Mouse (Mus musculus): Measurements from ENCODE around the gene Pole3.

The Pole3 gene

GRCm38 (mm10) chr4:62518416-62519121 is 6.3 kb downstream of the Pole3 start:
- no peak for DNase-seq (ENCODE audit: low spot score)

GRCm38 (mm10) chr4:62517538-62518415 is 7.1 kb downstream of the Pole3 start:
- no peak for DNase-seq (ENCODE audit: low spot score)

GRCm38 (mm10) chr4:62517046-62517445 is 7.8 kb downstream of the Pole3 start:
- no peak for DNase-seq (ENCODE audit: low spot score)

GRCm38 (mm10) chr4:62516579-62516978 is 8.3 kb downstream of the Pole3 start:
- DNase-seq (ENCODE audit: low spot score), result no peak

- DNase-seq (ENCODE audit: low spot score), result no peak
Observed at GRCm38 (mm10) chr4:62516079-62516478, 8.8 kb downstream of the Pole3 start.

GRCm38 (mm10) chr4:62515490-62515889 is 9.4 kb downstream of the Pole3 start:
- no peak for DNase-seq (ENCODE audit: low spot score)

- no peak for DNase-seq (ENCODE audit: low spot score)
Observed at GRCm38 (mm10) chr4:62514995-62515394, 9.9 kb downstream of the Pole3 start.

GRCm38 (mm10) chr4:62513998-62514506 is 10.8 kb downstream of the Pole3 start:
- DNase-seq (ENCODE audit: low spot score), result no peak

GRCm38 (mm10) chr4:62509946-62510345 is 14.9 kb downstream of the Pole3 start:
- no peak for DNase-seq (ENCODE audit: low spot score)

GRCm38 (mm10) chr4:62508839-62509238 is 16.0 kb downstream of the Pole3 start:
- DNase-seq (ENCODE audit: low spot score), result no peak

GRCm38 (mm10) chr4:62506798-62507197 is 18.1 kb downstream of the Pole3 start:
- DNase-seq (ENCODE audit: low spot score), result peak; percentile 64

GRCm38 (mm10) chr4:62505991-62506390 is 18.9 kb downstream of the Pole3 start:
- no peak for DNase-seq (ENCODE audit: low spot score)

- peak; percentile 57 for DNase-seq (ENCODE audit: low spot score)
Observed at GRCm38 (mm10) chr4:62503374-62503970, 21.4 kb downstream of the Pole3 start, which contains the start of gene Hdhd3. Hdhd3 (minus strand) TSS chr4:62503467.

- no peak for DNase-seq (ENCODE audit: low spot score)
Observed at GRCm38 (mm10) chr4:62502969-62503368, 21.9 kb downstream of the Pole3 start.

GRCm38 (mm10) chr4:62501964-62502732 is 22.7 kb downstream of the Pole3 start:
- DNase-seq (ENCODE audit: low spot score), result peak; percentile 100

GRCm38 (mm10) chr4:62501534-62501933 is 23.3 kb downstream of the Pole3 start:
- DNase-seq (ENCODE audit: low spot score), result no peak

- no peak for DNase-seq (ENCODE audit: low spot score)
Observed at GRCm38 (mm10) chr4:62500799-62501198, 24.1 kb downstream of the Pole3 start.

- DNase-seq (ENCODE audit: low spot score), result no peak
Observed at GRCm38 (mm10) chr4:62496815-62497214, 28.1 kb downstream of the Pole3 start.

GRCm38 (mm10) chr4:62495946-62496345 is 28.9 kb downstream of the Pole3 start:
- DNase-seq (ENCODE audit: low spot score), result no peak

GRCm38 (mm10) chr4:62494230-62494629 is 30.6 kb downstream of the Pole3 start:
- no peak for DNase-seq (ENCODE audit: low spot score)

GRCm38 (mm10) chr4:62492682-62493081 is 32.2 kb downstream of the Pole3 start:
- DNase-seq (ENCODE audit: low spot score), result no peak

GRCm38 (mm10) chr4:62487914-62488313 is 37.0 kb downstream of the Pole3 start:
- DNase-seq (ENCODE audit: low spot score), result no peak
